Mouse (Mus musculus): Measurements from ENCODE around the gene Sdc3. TPM values are rescaled to one million over a fixed set of nuclear protein-coding genes. Genes with fewer than 3 reads are reported as not detected.

The Sdc3 gene
- 4.3 TPM for polyA plus RNA-seq (2014; fragmentation: Illumina TruSeq; extraction: RNeasy Lipid Tissue Mini Kit (QIAGEN cat#74804); ENCODE audit: low read depth, low replicate concordance)

DNA sequence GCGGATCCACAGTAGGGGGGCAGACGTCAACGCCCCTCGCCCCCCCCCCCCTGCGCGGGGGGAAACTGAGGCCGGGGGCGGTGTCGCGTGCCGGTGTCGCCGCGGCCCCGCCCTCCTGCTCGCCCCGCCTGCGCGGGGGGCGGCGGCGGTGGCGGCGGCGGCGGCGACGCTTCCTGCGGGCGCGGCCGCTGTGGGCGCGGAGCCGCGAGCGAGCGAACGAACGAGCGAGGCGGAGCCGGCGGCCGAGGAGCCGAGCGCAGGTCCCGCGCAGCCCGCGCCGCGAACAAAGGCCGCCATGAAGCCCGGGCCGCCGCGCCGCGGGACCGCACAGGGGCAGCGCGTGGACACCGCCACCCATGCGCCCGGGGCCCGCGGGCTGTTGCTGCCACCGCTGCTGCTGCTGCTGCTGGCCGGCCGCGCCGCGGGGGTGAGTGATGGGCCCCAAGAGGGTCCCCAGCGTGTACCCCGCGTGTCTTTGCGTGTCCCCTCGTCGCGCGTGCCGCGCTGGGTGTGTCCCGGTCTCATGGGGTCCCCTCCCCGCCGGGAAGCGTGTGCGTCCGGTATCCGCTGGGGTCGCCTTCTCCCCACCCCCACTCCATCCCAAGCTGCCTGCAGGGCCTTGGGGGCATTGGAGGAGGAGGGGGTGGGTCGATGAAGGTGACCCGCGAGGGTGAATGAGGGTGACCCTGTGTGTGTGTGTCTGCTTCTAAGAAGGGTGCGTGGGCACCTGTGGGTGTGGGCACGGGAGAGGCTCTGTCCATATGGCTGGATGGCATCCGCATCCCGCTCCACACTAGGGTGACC lies at the start of gene Sdc3:
TSS of gene Sdc3 (plus strand) at position 162 of the 804 bp plus-strand sequence.

Other genes with a start within 250 kb of the Sdc3 start
- gene Nkain1, start 218.4 kb upstream of the Sdc3 start, polyA plus RNA-seq (2014; fragmentation: Illumina TruSeq; extraction: RNeasy Lipid Tissue Mini Kit (QIAGEN cat#74804); ENCODE audit: low read depth, low replicate concordance) = not detected
- gene Pum1, start 129.2 kb upstream of the Sdc3 start, polyA plus RNA-seq (2014; fragmentation: Illumina TruSeq; extraction: RNeasy Lipid Tissue Mini Kit (QIAGEN cat#74804); ENCODE audit: low read depth, low replicate concordance) = 23.9 TPM
- 3.8 TPM for gene Laptm5, start 120.6 kb downstream of the Sdc3 start, polyA plus RNA-seq (2014; fragmentation: Illumina TruSeq; extraction: RNeasy Lipid Tissue Mini Kit (QIAGEN cat#74804); ENCODE audit: low read depth, low replicate concordance)
- gene Matn1, start 151.8 kb downstream of the Sdc3 start, polyA plus RNA-seq (2014; fragmentation: Illumina TruSeq; extraction: RNeasy Lipid Tissue Mini Kit (QIAGEN cat#74804); ENCODE audit: low read depth, low replicate concordance) = not detected

All from liver, adult 10 weeks (tissue).